15 mouse cellular contexts compared by ENCODE assay signal in the genomic region with DNA sequence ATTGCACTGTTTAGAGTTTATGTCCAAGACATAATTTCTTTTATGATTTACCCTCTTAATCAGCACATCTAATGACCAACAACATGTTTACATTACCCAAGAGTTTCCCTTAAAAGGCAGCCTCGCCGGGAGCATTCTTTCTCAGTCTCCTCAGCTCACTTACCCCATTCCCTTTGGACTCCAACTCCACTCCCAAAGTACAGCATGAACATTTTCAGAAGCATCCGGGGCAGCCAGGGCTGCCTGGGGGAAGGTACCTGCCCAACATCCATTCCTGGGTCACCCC. TPM values are rescaled to one million over a fixed set of nuclear protein-coding genes. Genes with fewer than 3 reads are reported as not detected.
DNase-seq lines count a peak whose midpoint lies in the region; ATAC-seq lines count a peak whose summit lies in the region.
"Had no signal": no experiment of that assay in that cellular context is flagged by ENCODE, and none has a peak within 500 bp of the region (broad histone marks: within the 10 kb centered on the region; RNA-seq: fewer than 3 reads in every experiment).

No protein-coding gene starts in this region.

- H3K9ac ChIP-seq in heart, embryonic 12.5 days: no peak overlapping the region
- no peak overlapping the region for H3K9ac ChIP-seq in embryonic facial prominence, embryonic 15.5 days
- no peak overlapping the region for H3K9ac ChIP-seq in stomach, embryonic 14.5 days (replicated peaks; ENCODE audit: low read depth, low read length)
- H3K9ac ChIP-seq: liver, embryonic 15.5 days; midbrain, embryonic 12.5 days had no signal

- no peak for DNase-seq in heart, postnatal 14 days
- DNase-seq in kidney, postnatal 14 days: peak; percentile 37
- DNase-seq in kidney, adult 18-20 months: no peak
- DNase-seq in forebrain, embryonic 10.5 days (ENCODE audit: extremely low spot score, low spot score): no peak
- DNase-seq in neural tube, embryonic 10.5 days (ENCODE audit: extremely low spot score, low spot score): no peak
- DNase-seq: adrenal gland, postnatal 25 days; layer of hippocampus, adult 9-11 months; right cerebral cortex, postnatal 4 days had no signal

- H3K4me2 ChIP-seq in heart, embryonic 12.5 days: no peak overlapping the region
- no peak overlapping the region for H3K4me2 ChIP-seq in embryonic facial prominence, embryonic 15.5 days (replicated peaks)
- H3K4me2 ChIP-seq in stomach, embryonic 14.5 days (replicated peaks; ENCODE audit: low read depth, low read length): no peak overlapping the region
- H3K4me2 ChIP-seq: liver, embryonic 15.5 days; midbrain, embryonic 12.5 days had no signal

- intact Hi-C loops in heart, postnatal 14 days (cut with DNase I): no loop called here

- ATAC-seq in heart, embryonic 12.5 days (ENCODE audit: insufficient number of reproducible peaks, low FRiP score): no peak
- ATAC-seq in embryonic facial prominence, embryonic 15.5 days (ENCODE audit: insufficient number of reproducible peaks, low FRiP score, low TSS enrichment, low read depth): no peak
- ATAC-seq in stomach, embryonic 14.5 days (ENCODE audit: insufficient number of reproducible peaks, insufficient read depth, low FRiP score, low read depth): no peak
- ATAC-seq: hindbrain, postnatal 0 days had no signal

- no peaks in the 10 kb centered on the region for H3K27me3 ChIP-seq in heart, embryonic 12.5 days (replicated peaks)
- no peaks in the 10 kb centered on the region for H3K27me3 ChIP-seq in embryonic facial prominence, embryonic 15.5 days
- no peaks in the 10 kb centered on the region for H3K27me3 ChIP-seq in stomach, embryonic 14.5 days (ENCODE audit: control insufficient read depth, insufficient read depth, low read length)
- no peaks in the 10 kb centered on the region for H3K27me3 ChIP-seq in forebrain, embryonic 10.5 days (ENCODE audit: poor library complexity, severe bottlenecking)
- H3K27me3 ChIP-seq: liver, embryonic 15.5 days; midbrain, embryonic 12.5 days had no signal

- H3K27ac ChIP-seq in heart, embryonic 12.5 days (ENCODE audit: poor library complexity, severe bottlenecking): peak overlapping the region; percentile 61
- peak overlapping the region; percentile 65 for H3K27ac ChIP-seq in embryonic facial prominence, embryonic 15.5 days (replicated peaks)
- peak overlapping the region; percentile 29 for H3K27ac ChIP-seq in stomach, embryonic 14.5 days (ENCODE audit: low read length)
- H3K27ac ChIP-seq in forebrain, embryonic 10.5 days: no peak overlapping the region
- H3K27ac ChIP-seq: hindbrain, postnatal 0 days; liver, embryonic 15.5 days; midbrain, embryonic 12.5 days had no signal

- H3K9me3 ChIP-seq in heart, embryonic 12.5 days (replicated peaks): no peaks in the 10 kb centered on the region
- no peaks in the 10 kb centered on the region for H3K9me3 ChIP-seq in embryonic facial prominence, embryonic 15.5 days (replicated peaks)
- H3K9me3 ChIP-seq in stomach, embryonic 14.5 days (ENCODE audit: control insufficient read depth, low read depth, low read length): no peaks in the 10 kb centered on the region
- no peaks in the 10 kb centered on the region for H3K9me3 ChIP-seq in forebrain, embryonic 10.5 days
- H3K9me3 ChIP-seq: liver, embryonic 15.5 days; midbrain, embryonic 12.5 days had no signal

- H3K36me3 ChIP-seq in heart, embryonic 12.5 days: no peaks in the 10 kb centered on the region
- no peaks in the 10 kb centered on the region for H3K36me3 ChIP-seq in embryonic facial prominence, embryonic 15.5 days
- no peaks in the 10 kb centered on the region for H3K36me3 ChIP-seq in stomach, embryonic 14.5 days (ENCODE audit: control insufficient read depth, insufficient read depth, low read length)
- no peaks in the 10 kb centered on the region for H3K36me3 ChIP-seq in forebrain, embryonic 10.5 days (replicated peaks)
- H3K36me3 ChIP-seq: liver, embryonic 15.5 days; midbrain, embryonic 12.5 days had no signal

- H3K4me1 ChIP-seq in heart, embryonic 12.5 days (replicated peaks): peaks cover 56% of the 10 kb centered on the region
- peaks cover 38% of the 10 kb centered on the region for H3K4me1 ChIP-seq in embryonic facial prominence, embryonic 15.5 days
- H3K4me1 ChIP-seq in stomach, embryonic 14.5 days (ENCODE audit: control insufficient read depth, insufficient read depth, low read length): peaks cover 25% of the 10 kb centered on the region
- peaks cover 38% of the 10 kb centered on the region for H3K4me1 ChIP-seq in forebrain, embryonic 10.5 days
- H3K4me1 ChIP-seq: liver, embryonic 15.5 days; midbrain, embryonic 12.5 days had no signal

- no peak overlapping the region for H3K4me3 ChIP-seq in heart, embryonic 12.5 days
- no peak overlapping the region for H3K4me3 ChIP-seq in embryonic facial prominence, embryonic 15.5 days (replicated peaks)
- H3K4me3 ChIP-seq in stomach, embryonic 14.5 days (ENCODE audit: low read depth, low read length): no peak overlapping the region
- no peak overlapping the region for H3K4me3 ChIP-seq in forebrain, embryonic 10.5 days
- H3K4me3 ChIP-seq: erythroblast, embryonic 14.5 days; liver, embryonic 15.5 days; midbrain, embryonic 12.5 days had no signal

- WGBS in heart, embryonic 12.5 days: 77% methylated on average over 3 of the region's 3 CpGs
- 30% methylated on average over 3 of the region's 3 CpGs for WGBS in embryonic facial prominence, embryonic 15.5 days
- 42% methylated on average over 3 of the region's 3 CpGs for WGBS in stomach, embryonic 14.5 days
- 80% methylated on average over 3 of the region's 3 CpGs for WGBS in forebrain, embryonic 10.5 days

RNA-seq across cellular contexts. Expression of a gene that starts 13.3 kb away (rescaled TPM):
- 117 and 129 TPM in 2 replicates for polyA plus RNA-seq in heart, embryonic 12.5 days (2016; fragmentation: Nextera tagmentation; extraction: Ambion mirVana)
- 100 to 1,000 TPM; 570 to 571 TPM for total RNA-seq in heart, postnatal 14 days (2021)
- polyA plus RNA-seq in embryonic facial prominence, embryonic 15.5 days (2015; fragmentation: Nextera tagmentation; extraction: Ambion mirVana): 86.9 and 93.4 TPM in 2 replicates
- polyA plus RNA-seq in stomach, embryonic 14.5 days (2014; fragmentation: Nextera tagmentation; extraction: Ambion mirVana): 57.1 and 63.8 TPM in 2 replicates
- 47.1 and 49.4 TPM in 2 replicates for polyA plus RNA-seq in forebrain, embryonic 10.5 days (2016; fragmentation: Nextera tagmentation; extraction: Ambion mirVana)

RNA-seq across cellular contexts. Expression of a gene that starts 13.4 kb away (rescaled TPM):
- 240 and 249 TPM in 2 replicates for polyA plus RNA-seq in heart, embryonic 12.5 days (2016; fragmentation: Nextera tagmentation; extraction: Ambion mirVana)
- 1,000 to 10,000 TPM; 1,046 to 1,073 TPM for total RNA-seq in heart, postnatal 14 days (2021)
- 200 and 216 TPM in 2 replicates for polyA plus RNA-seq in embryonic facial prominence, embryonic 15.5 days (2015; fragmentation: Nextera tagmentation; extraction: Ambion mirVana)
- polyA plus RNA-seq in stomach, embryonic 14.5 days (2014; fragmentation: Nextera tagmentation; extraction: Ambion mirVana): 216 and 233 TPM in 2 replicates
- 123 and 129 TPM in 2 replicates for polyA plus RNA-seq in forebrain, embryonic 10.5 days (2016; fragmentation: Nextera tagmentation; extraction: Ambion mirVana)
